Mouse (Mus musculus): ENCODE results near the gene Olfr313.
"Not testable (repeated sequence)": the region's sequence is repeated elsewhere in the genome, so short reads cannot be mapped to it uniquely, and the experiment has no call there.

Gene Olfr313

GRCm38 (mm10) chr11:58814700-58815099, at the start of gene Olfr313:
Gene Olfr313, plus strand, starts transcription at chr11:58815000.
- DNase-seq = not testable (repeated sequence)

- no peak for DNase-seq
Observed at GRCm38 (mm10) chr11:58772888-58773287, 41.9 kb upstream of the Olfr313 start, which contains the start of gene Olfr315. Gene Olfr315, plus strand, starts transcription at chr11:58773188.

DNA sequence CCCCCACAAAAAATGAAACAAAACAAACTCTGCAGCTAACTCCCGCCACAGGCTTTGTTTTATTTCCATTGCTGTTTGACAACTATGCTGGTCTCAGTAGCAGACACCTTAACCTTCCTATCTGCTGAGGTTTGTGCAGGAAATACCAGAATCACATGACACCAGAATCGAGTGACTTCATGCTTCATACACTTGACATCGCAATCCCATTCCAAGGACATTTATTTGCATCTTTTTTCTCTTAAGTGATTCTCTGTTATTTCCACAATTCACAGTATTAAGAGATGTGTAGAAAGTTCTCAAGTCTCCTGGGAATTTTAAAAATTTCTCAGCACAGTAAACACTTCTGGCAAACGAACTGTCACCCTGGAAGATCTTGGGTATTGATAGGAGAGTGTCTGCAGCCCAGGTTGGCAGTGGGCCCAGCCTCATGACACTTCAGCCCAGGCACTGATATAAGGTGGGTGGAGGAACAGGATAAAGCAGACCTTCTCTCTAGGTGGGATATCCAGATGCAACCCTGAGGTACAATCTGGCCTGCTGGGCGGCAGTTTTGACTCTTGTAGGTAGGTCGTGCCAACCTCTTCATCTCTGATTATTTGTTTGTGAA, 32.2 kb upstream of the Olfr313 start, which contains the start of gene Olfr314:
Gene Olfr314, plus strand, starts transcription at position 473 of the 610 bp plus-strand sequence.
- no peak for DNase-seq

DNA sequence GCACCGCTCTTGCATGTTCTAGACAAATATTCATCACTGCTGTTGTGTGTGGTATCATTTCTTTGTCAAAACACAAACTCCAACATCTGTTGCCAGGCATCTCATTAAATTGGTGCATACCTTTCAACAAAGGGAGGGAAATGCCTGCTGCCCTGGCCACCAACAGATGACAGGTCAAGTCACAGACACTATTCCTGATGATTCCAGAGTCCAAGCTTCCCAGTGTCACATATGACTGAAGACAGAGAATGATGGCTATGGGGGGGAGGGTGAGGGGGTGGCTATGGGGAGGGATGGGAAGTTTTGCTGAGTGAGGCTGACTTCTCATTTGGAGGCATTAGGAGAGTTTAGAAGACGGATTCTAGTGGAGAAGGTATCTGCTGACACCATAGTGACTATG, 30.6 kb upstream of the Olfr313 start:
- DNase-seq = no peak

DNA sequence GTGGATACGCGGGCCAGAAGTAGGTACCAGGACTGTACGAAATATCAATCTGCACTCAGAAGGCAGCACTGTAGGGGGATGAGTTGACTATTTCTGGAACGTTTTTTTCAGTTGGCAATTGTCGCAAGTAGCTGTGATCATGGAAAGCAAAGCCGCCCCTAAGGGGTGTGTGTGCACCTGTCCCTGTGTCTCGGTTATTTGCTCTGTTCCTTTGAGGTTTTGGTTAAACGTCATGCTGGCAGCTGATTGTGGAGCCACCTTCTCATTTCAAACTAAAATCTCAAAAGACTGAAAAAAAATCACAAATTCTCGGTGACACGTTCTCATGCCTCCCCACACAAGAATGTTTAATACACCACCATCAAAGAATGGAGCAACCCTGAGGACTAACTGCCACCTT, 27.1 kb upstream of the Olfr313 start:
- DNase-seq = no peak

DNA sequence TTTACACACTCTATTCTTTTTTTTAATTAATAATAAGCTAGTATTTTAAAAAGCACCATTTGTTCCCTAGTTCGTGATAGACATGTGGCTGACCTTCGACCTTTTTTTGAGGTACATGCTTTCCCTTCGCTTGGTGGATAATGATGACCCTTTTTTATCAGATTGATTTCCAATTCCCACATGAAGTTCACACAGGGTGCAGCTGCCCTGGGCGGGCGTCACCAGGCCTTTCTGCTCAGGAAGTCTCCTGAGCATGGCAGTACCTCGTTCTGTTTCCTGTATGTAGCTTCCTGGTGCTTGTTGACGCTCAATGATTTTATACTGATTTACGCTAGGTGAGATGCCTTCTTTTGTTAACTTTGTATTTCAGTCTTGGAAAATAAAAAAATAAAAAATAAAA, 26.5 kb upstream of the Olfr313 start:
- no peak for DNase-seq

- DNase-seq = no peak
Observed at GRCm38 (mm10) chr11:58789532-58789931, 25.3 kb upstream of the Olfr313 start.

DNA sequence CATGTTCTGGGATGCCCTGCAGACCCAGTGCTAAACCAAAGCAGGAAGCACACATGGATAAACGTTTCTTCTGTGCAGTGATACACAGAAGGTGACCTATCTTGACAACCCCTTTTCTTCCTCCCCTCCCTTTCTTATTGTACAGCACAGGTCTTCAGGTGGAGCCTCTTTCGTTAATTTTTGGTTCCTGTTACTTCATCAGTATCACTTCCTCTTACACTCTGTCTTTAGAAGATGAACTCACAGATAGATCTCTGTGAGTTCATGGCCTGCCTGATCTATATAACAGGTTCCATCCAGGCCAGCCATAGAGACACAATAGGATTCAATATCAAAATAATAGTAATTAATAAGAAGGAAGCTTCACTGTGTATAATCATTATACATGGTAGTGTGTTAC, 24.7 kb upstream of the Olfr313 start:
- DNase-seq = no peak

- DNase-seq = no peak
Observed at GRCm38 (mm10) chr11:58790646-58791045, 24.2 kb upstream of the Olfr313 start.

- DNase-seq = no peak
Observed at GRCm38 (mm10) chr11:58795856-58796255, 18.9 kb upstream of the Olfr313 start.

DNA sequence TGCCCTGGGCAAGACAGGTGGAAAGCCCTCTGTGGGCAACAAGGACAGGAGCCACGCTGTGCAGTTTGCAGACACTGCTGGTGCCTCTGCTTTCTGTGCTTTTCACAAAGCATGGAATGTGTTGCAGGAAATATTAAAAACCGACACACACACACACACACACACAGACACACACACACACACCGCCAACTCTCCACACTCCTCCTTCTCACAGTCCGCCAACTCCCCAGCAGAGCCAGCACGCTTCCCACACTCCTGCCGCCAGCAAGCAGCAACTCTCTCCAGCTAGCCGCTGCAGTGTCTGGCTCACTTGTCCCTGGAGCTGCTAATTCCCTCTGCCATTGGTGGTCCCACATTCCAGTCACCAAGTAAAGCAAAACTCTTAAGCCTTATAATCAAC, 17.9 kb upstream of the Olfr313 start:
- DNase-seq = no peak

DNA sequence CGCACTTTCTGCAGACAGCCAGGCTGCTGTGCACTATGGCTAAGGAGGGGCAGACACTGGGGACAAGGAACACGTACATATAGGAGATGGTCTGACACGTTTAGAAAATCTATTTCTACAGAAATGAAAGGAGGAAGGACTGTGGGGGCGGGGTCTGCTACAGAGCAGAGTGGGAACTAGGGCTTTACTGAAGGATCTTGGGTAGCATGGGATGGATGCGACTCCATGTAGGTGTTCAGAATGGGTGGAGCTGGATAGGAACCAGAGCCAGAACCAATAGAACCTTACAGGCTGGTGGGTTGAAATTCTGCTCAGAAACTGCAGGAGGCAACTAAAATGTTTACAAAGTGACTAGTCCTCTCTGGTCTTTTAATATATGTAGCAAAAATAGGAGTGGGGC, 15.1 kb upstream of the Olfr313 start:
- DNase-seq = no peak

- DNase-seq = no peak
Observed at GRCm38 (mm10) chr11:58801558-58802228, 13.1 kb upstream of the Olfr313 start, which contains the start of gene Fam183b. Gene Fam183b, minus strand, starts transcription at chr11:58801960.

- no peak for DNase-seq
Observed at GRCm38 (mm10) chr11:58803871-58804270, 10.9 kb upstream of the Olfr313 start.

- no peak for DNase-seq
Observed at GRCm38 (mm10) chr11:58804393-58804792, 10.4 kb upstream of the Olfr313 start.

GRCm38 (mm10) chr11:58812001-58812400, 2.8 kb upstream of the Olfr313 start:
- no peak for DNase-seq

DNA sequence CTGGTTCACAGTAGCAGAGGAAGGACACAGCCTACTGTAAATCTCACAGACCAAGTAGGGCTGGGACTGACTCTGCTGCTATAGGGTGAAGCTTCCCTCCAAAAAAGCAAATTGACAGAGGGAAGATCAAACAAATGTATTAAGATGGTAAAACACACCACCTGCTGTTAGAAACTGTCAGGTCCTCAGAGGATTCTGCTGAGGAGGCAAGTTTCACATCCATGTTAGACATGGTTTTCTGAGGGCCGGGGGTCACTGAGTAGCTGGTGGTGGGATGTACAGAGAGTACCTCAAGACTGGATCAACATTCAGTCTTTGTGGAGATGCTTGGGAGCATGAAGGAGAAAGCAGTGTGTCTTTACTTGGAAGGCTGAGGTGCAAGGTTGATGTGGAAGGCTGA, 876 bp downstream of the Olfr313 start:
- no peak for DNase-seq

DNA sequence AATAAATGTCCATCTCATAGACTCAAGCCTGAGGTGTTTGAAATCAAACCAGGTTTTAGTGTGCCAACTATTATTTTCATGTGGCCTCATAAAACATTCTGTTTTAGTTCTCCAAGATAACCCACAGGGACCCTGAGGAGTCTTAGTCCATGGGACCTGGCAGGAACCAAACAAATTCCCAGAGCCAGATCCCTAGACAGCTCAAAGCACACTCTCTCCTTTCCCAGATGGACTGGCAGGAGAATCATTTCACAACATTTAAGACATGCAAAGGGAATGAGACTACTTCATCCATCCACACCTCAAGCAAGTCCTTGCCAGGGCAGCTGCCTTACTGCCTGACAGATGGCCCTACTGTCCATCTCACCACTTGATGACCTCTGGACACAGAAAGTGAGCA, 14.1 kb downstream of the Olfr313 start, which contains the start of gene Olfr312:
Gene Olfr312, plus strand, starts transcription at position 301 of the 400 bp plus-strand sequence.
- not testable (repeated sequence) for DNase-seq

- DNase-seq = no peak
Observed at GRCm38 (mm10) chr11:58829764-58830163, 15.0 kb downstream of the Olfr313 start.

DNA sequence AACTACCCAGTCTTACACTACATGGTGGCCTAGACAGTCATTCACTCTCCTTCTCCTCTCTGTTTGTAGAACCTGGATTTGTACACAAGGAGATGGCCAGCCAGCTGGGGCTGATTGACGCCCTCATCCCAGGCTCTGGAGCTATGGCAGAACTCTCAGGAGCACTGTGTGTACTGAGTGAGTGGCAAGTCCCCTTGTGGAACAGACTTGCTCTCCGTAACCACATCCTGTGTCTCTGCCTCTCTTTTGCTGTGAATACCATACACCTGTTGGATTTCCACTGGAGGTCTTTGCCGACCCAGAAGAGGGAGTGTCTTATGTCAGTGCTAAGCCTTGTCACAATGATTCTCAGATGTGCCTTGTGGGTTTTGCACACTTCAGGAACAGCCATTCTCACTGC, 17.7 kb downstream of the Olfr313 start:
- not testable (repeated sequence) for DNase-seq

DNA sequence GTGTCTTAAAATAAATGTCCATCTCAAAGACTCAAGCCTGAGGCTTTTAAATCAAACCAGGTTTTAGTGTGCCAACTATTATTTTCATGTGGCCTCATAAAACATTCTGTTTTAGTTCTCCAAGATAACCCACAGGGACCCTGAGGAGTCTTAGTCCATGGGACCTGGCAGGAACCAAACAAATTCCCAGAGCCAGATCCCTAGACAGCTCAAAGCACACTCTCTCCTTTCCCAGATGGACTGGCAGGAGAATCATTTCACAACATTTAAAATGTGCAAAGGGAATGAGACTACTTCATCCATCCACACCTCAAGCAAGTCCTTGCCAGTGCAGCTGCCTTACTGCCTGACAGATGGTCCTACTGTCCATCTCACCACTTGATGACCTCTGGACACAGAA, 24.2 kb downstream of the Olfr313 start, which contains the start of gene Olfr311:
Gene Olfr311, plus strand, starts transcription at position 301 of the 400 bp plus-strand sequence.
- not testable (repeated sequence) for DNase-seq

GRCm38 (mm10) chr11:58846919-58847461, 32.2 kb downstream of the Olfr313 start, which contains the start of gene Gm12258:
Gene Gm12258, plus strand, starts transcription at chr11:58847158.
- peak; percentile 83 for DNase-seq

DNA sequence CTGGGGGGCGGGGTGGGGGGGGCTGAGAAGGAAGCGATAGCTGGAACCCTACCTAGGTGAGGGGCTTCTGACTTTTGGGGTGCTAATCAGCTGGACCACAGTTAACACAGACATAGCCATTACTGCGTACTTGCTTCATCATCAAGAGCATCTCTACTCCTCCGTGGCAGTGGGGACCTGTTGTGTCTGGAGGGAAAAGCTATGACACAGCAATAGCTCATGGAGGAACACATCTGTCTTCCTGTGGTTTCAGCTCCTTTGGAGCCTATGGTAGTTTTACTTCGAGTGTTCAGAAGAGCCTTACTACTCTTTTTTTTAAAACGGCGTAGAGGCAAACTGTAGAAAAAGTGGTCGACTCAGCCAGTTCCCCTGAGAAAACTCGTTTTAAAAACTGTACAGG, 32.8 kb downstream of the Olfr313 start:
- no peak for DNase-seq

GRCm38 (mm10) chr11:58849731-58850130, 34.9 kb downstream of the Olfr313 start:
- no peak for DNase-seq
